Mouse (Mus musculus): Measurements from ENCODE around the gene C1ql1.

C1ql1 gene

GRCm38 (mm10) chr11:102958431-102958830 lies 11.9 kb upstream of the C1ql1 start:
- DNase-seq (ENCODE audit: low spot score in 2 of 2): no peak

GRCm38 (mm10) chr11:102957692-102958091 lies 11.2 kb upstream of the C1ql1 start:
- DNase-seq (ENCODE audit: low spot score in 2 of 2): no peak

GRCm38 (mm10) chr11:102956962-102957614 lies 10.6 kb upstream of the C1ql1 start:
- DNase-seq (ENCODE audit: low spot score in 2 of 2): no peak

GRCm38 (mm10) chr11:102952922-102953321 lies 6.4 kb upstream of the C1ql1 start:
- no peak for DNase-seq (ENCODE audit: low spot score in 2 of 2)

DNA sequence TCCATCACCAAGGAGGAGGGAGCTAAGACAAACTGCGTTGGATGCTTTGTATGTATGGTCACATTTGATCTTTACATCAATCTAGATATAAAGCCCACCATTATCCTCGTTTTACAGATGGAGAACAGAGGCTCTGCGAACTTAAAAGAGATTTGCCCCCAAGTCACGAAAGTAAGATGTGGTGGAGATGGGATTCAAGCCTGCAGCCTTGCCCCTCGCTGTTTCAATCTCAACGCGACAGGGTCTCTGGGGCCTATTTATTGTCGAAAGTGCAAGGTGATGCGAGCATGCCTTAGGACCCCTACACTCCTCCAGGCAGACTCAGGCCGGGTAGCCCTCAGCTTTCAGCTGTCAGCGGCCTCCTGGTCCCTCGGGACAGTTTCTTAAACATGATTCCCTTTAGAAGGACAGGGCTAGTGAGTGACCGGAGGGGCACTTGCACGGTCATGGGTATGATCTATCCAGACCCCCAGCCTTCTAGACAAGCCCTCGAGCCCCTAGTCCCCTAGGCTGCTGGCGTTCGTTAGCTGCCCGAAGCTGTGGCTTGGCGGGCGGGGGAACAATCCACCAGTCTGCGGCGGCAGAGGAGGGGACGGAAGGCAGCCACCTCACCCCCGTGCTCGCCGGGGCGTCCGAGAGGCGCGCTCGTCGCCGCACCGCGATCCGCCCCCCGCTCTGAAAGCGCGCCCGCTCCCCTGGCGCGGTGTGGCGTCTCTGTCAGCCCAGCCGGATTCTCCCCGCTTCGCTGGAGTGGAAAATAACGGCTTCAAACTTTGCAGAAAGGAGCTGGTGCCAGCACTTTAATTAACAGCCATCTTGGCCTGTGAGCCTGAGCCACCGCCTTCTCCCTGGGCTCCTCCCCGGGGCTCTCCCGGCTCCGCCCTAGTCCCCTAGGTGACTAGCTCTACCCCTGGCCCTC lies 1.8 kb upstream of the C1ql1 start:
- DNase-seq (ENCODE audit: low spot score in 2 of 2): peak in 1 of 2 experiments; percentile 25

GRCm38 (mm10) chr11:102946992-102947343 lies 480 bp upstream of the C1ql1 start:
- no peak for DNase-seq (ENCODE audit: low spot score in 2 of 2)

GRCm38 (mm10) chr11:102945306-102946264 lies 903 bp downstream of the C1ql1 start:
- DNase-seq (ENCODE audit: low spot score in 2 of 2): no peak

DNA sequence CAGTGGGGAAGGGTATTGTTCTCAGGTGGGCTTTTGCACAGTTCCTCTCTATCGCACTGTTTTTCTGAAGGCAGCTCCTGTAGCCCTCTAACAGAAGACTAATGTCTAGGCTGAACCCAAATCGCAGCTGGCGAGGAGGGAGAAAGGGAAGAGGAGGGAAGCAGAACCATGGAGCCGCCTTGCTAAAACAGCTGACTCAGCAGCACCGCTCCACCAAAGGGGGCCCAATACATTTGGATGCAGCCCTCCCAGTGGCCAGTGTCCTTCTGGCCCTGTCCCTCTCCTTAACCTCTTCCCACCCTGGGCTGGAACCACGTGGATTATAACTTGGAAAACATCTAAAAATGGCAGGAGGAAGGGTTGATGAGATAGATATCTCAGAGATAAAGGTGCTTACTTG lies 5.3 kb downstream of the C1ql1 start:
- no peak for DNase-seq (ENCODE audit: low spot score in 2 of 2)

GRCm38 (mm10) chr11:102939024-102939675 lies 7.3 kb downstream of the C1ql1 start:
- DNase-seq (ENCODE audit: low spot score in 2 of 2): no peak

DNA sequence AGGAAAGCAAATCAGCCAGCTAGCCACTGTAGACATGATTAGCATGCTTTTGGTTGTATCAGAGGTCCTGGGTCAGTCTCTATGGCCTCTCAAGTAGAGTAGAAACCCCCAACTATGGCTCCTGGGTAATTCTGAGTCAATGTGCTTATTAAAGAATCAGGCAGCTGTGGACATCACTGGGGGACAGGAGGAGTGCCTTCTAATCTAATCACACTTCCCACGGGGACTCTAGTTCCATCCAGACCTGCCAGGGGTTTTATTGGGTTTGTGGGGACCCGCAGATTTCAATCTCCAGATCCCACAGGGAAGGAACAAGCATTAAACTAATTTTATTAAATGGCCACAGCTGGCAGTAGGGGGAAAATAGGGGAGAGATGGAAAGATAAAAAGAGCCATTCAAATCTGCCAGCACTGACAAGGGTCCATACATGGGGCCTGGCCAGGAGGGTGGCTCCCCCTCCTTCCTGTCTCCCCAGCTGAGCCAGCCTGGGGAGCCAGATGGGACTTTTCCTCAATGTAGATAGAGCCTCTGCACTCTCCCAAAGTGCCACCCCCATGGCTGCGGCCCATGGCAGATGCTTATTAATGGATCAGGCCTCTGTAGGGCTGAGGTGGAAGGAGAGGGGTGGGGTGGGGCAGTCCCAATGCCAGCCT lies 8.8 kb downstream of the C1ql1 start:
- peak in 1 of 2 experiments; percentile 59 for DNase-seq (ENCODE audit: low spot score in 2 of 2)

GRCm38 (mm10) chr11:102936272-102936671 lies 10.2 kb downstream of the C1ql1 start:
- DNase-seq (ENCODE audit: low spot score in 2 of 2): no peak

DNA sequence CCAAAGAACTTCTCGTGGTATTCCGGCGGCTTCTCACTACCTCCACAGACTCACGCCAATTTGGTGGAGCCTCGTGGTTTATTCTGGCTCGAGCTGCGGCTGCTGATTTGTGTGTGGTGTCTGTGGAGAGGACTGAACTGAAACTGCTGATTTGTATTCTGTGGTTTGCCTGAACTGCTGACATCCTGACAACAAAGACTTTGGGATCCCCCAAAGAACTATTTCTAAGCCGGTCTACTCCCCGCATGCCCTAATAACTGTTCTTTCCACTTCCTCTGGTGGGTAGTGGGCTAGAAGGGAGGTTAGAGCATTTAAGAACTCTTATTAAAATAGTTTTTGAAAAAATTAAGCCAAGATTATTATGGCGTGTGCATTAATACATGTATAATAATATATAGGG lies 15.8 kb downstream of the C1ql1 start:
- no peak for DNase-seq (ENCODE audit: low spot score in 2 of 2)

DNA sequence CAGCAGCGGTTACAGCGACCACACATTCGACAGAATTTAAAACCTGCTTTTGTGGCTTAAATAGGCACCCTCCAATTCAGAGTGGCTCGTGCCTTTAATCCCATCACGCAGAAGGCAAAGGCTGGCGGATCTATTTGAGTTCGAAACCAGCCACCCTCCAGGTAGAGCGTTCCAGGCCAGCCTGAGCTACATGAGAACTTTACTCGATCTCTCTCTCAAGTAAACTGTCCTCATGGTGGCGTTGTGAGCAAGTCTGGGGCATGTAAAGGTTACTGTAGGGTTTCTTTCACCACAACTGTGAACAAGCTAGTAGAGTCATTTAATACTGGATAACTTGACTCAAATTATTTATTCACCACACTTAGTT lies 21.2 kb downstream of the C1ql1 start:
- no peak for DNase-seq (ENCODE audit: low spot score in 2 of 2)

DNA sequence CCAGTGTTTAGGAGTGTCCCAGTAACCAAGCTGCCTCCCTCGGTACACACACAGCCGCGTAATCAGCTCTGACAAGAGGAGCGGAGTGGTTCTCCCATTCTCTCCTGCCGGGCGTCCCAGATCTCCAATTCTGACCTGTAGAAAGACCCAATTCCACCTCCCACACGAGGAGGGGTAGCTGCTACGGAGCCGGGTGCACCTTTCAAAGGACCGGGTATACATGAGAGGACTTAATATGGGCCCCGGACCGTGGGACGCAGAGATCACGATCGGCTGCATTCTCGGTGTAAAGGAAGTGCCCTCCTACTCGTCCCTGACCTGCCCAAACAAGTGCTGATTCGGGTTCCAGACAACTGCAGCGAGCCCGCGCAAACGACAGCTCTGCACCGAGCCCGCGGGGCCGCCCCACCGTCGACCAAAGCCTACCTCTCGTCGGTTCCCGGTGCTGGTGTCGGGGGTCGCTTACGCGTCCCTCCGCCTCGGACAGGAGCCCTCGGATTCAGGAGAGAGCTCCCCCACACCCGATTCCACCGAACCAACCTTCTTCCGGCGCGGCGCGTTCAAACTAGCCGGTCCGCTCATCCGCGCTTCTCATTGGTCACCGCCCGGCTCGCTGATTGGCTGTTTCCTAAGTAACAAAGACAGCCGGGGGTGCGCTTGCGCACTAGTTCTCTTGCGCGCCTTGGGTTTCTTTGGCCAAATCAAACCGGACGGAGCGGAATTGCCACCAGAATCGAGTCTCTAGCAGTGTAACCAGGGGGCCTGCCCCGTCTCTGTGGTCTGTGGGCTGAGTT lies 21.7 kb downstream of the C1ql1 start, which contains the start of gene Kif18b:
Gene Kif18b (minus strand): TSS at position 568 of the 794 bp plus-strand sequence.
- peak; percentile 89 to 93 for DNase-seq (ENCODE audit: low spot score in 2 of 2)

DNA sequence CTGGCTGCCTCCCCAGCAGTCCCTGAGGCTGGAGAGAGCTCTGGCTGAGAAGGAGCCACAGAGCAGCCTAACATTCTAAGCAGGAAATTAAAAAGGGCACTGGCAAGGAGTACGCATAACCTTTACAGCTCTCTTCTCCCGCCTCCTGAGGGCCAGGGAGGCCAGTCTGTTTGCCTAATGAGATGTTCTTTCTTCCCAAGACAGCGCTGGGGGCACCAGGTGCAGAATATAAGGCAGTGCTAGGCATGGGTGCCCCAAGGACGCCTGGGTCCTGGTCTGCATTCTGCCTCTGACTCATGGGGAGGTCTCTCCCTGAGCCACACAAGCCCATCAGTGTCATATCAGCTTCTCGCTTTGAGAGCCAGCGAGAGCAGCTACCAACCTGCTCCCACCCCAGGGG lies 25.0 kb downstream of the C1ql1 start:
- DNase-seq (ENCODE audit: low spot score in 2 of 2): no peak

GRCm38 (mm10) chr11:102918077-102918476 lies 28.4 kb downstream of the C1ql1 start:
- no peak for DNase-seq (ENCODE audit: low spot score in 2 of 2)

- no peak for DNase-seq (ENCODE audit: low spot score in 2 of 2)
These were observed 31.1 kb downstream of the C1ql1 start for GRCm38 (mm10) chr11:102915380-102915779.

DNA sequence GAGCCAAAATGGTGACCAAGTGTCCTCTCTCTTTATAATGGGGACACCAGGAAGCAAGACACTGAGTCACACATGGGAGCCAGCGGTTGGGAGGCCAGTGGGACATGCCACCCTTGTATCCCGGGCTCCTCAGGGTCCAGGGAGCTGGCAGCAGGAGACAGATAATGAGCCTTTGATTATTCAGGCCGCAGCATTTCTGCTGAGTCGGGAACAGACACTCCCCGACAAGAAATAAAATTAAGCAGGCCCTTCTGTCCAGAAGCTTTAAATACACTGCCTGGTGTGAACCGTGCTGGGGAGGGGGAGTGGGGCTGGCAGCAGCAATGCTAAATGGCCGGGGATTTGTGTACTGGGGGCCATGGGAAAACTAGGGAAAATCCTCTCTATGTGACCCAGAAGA lies 35.1 kb downstream of the C1ql1 start:
- DNase-seq (ENCODE audit: low spot score in 2 of 2): no peak

GRCm38 (mm10) chr11:102903654-102904053 lies 42.8 kb downstream of the C1ql1 start:
- no peak for DNase-seq (ENCODE audit: low spot score in 2 of 2)

DNA sequence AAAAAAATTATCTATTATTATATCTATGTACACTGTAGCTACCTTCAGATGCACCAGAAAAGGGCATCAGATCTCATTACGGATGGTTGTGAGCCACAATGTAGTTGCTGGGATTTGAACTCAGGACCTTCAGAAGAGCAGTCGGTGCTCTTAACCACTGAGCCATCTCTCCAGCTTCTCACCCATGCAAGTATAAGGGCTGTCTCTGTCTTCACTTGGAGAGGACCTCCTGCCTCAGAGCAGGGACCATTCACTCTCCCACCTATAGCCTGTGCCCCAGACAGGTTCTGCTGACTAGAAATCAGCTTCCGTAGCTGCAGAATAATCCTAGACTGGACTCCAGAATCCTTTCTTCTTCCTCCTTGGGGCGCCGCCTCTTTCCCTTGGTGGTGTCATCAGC lies 44.4 kb downstream of the C1ql1 start:
- DNase-seq (ENCODE audit: low spot score in 2 of 2): no peak
